Mouse (Mus musculus): ENCODE measurements around the gene Prr3. TPM values are rescaled to one million over a fixed set of nuclear protein-coding genes. Genes with fewer than 3 reads are reported as not detected.

Gene Prr3
- polyA plus RNA-seq, 1 experiment, result 15.6 TPM

- TF ChIP-seq CTCF (IDR thresholded peaks at IDR 0.05; ENCODE audit: low read depth, low read length), result no peak
- TF ChIP-seq POLR2A (IDR thresholded peaks at IDR 0.05; ENCODE audit: borderline replicate concordance, low read depth, low read length), result no peak
- peak overlapping the region; percentile 33; the same call in 1 of the 2 replicates for H3K4me3 ChIP-seq (ENCODE audit: insufficient read depth, low read length)
- H3K27ac ChIP-seq (ENCODE audit: insufficient read depth, low read depth, low read length), result peak overlapping the region; percentile 36
- peaks cover 29% of the 10 kb centered on the region for H3K4me1 ChIP-seq (ENCODE audit: control insufficient read depth, insufficient read depth, low read length)
These were observed 19.3 kb upstream of the Prr3 start for GRCm38 (mm10) chr17:35999356-35999755.

GRCm38 (mm10) chr17:35998545-35999305, 18.7 kb upstream of the Prr3 start:
- H3K4me1 ChIP-seq (ENCODE audit: control insufficient read depth, insufficient read depth, low read length), result peaks cover 29% of the 10 kb centered on the region
- H3K27ac ChIP-seq (ENCODE audit: insufficient read depth, low read depth, low read length), result peak overlapping the region; percentile 59

GRCm38 (mm10) chr17:35997713-35998510, 17.9 kb upstream of the Prr3 start:
- Histone ChIP-seq H3K4me1 (ENCODE audit: control insufficient read depth, insufficient read depth, low read length) (peaks cover 29% of the 10 kb centered on the region), H3K4me3 (ENCODE audit: insufficient read depth, low read length) (peak overlapping the region; percentile 52), H3K27ac (ENCODE audit: insufficient read depth, low read depth, low read length) (peak overlapping the region; percentile 76)
- TF ChIP-seq POLR2A (IDR thresholded peaks at IDR 0.05; ENCODE audit: borderline replicate concordance, low read depth, low read length) (no peak), CTCF (IDR thresholded peaks at IDR 0.05; ENCODE audit: low read depth, low read length) (no peak)

More at GRCm38 (mm10) chr17:35998545-35999305, 18.7 kb upstream of the Prr3 start:
- peak overlapping the region; percentile 52 for H3K4me3 ChIP-seq (ENCODE audit: insufficient read depth, low read length)
- TF ChIP-seq CTCF (IDR thresholded peaks at IDR 0.05; ENCODE audit: low read depth, low read length) (no peak), POLR2A (IDR thresholded peaks at IDR 0.05; ENCODE audit: borderline replicate concordance, low read depth, low read length) (no peak)

GRCm38 (mm10) chr17:35996949-35997348, 16.9 kb upstream of the Prr3 start:
- Histone ChIP-seq H3K27ac (ENCODE audit: insufficient read depth, low read depth, low read length) (no peak overlapping the region), H3K4me3 (ENCODE audit: insufficient read depth, low read length) (no peak overlapping the region), H3K4me1 (ENCODE audit: control insufficient read depth, insufficient read depth, low read length) (peaks cover 24% of the 10 kb centered on the region)
- TF ChIP-seq POLR2A (IDR thresholded peaks at IDR 0.05; ENCODE audit: borderline replicate concordance, low read depth, low read length) (no peak), CTCF (IDR thresholded peaks at IDR 0.05; ENCODE audit: low read depth, low read length) (peak; percentile 86)

- TF ChIP-seq CTCF (IDR thresholded peaks at IDR 0.05; ENCODE audit: low read depth, low read length) (no peak), POLR2A (IDR thresholded peaks at IDR 0.05; ENCODE audit: borderline replicate concordance, low read depth, low read length) (no peak)
- H3K27ac ChIP-seq (ENCODE audit: insufficient read depth, low read depth, low read length), result peak overlapping the region; percentile 39
- peaks cover 12% of the 10 kb centered on the region for H3K4me1 ChIP-seq (ENCODE audit: control insufficient read depth, insufficient read depth, low read length)
- H3K4me3 ChIP-seq (ENCODE audit: insufficient read depth, low read length), result peak overlapping the region; percentile 67
These were observed 14.8 kb upstream of the Prr3 start for GRCm38 (mm10) chr17:35994879-35995240.

GRCm38 (mm10) chr17:35994175-35994878, 14.3 kb upstream of the Prr3 start:
- peaks cover 8% of the 10 kb centered on the region for H3K4me1 ChIP-seq (ENCODE audit: control insufficient read depth, insufficient read depth, low read length)
- peak overlapping the region; percentile 67 for H3K4me3 ChIP-seq (ENCODE audit: insufficient read depth, low read length)
- peak overlapping the region; percentile 58 for H3K27ac ChIP-seq (ENCODE audit: insufficient read depth, low read depth, low read length)
- TF ChIP-seq CTCF (IDR thresholded peaks at IDR 0.05; ENCODE audit: low read depth, low read length), result no peak
- TF ChIP-seq POLR2A (IDR thresholded peaks at IDR 0.05; ENCODE audit: borderline replicate concordance, low read depth, low read length), result no peak

GRCm38 (mm10) chr17:35993675-35994074, 13.6 kb upstream of the Prr3 start:
- TF ChIP-seq POLR2A (IDR thresholded peaks at IDR 0.05; ENCODE audit: borderline replicate concordance, low read depth, low read length) (no peak), CTCF (IDR thresholded peaks at IDR 0.05; ENCODE audit: low read depth, low read length) (peak; percentile 87)
- H3K27ac ChIP-seq (ENCODE audit: insufficient read depth, low read depth, low read length), result no peak overlapping the region
- H3K4me3 ChIP-seq (ENCODE audit: insufficient read depth, low read length), result peak overlapping the region; percentile 19; the same call in 1 of the 2 replicates
- peaks cover 4% of the 10 kb centered on the region for H3K4me1 ChIP-seq (ENCODE audit: control insufficient read depth, insufficient read depth, low read length)

- Histone ChIP-seq H3K4me1 (ENCODE audit: control insufficient read depth, insufficient read depth, low read length) (peaks cover 4% of the 10 kb centered on the region), H3K27ac (ENCODE audit: insufficient read depth, low read depth, low read length) (no peak overlapping the region), H3K4me3 (ENCODE audit: insufficient read depth, low read length) (no peak overlapping the region)
- no peak for TF ChIP-seq CTCF (IDR thresholded peaks at IDR 0.05; ENCODE audit: low read depth, low read length)
- no peak for TF ChIP-seq POLR2A (IDR thresholded peaks at IDR 0.05; ENCODE audit: borderline replicate concordance, low read depth, low read length)
These were observed 11.7 kb upstream of the Prr3 start for GRCm38 (mm10) chr17:35991781-35992180.

- no peak overlapping the region for H3K4me3 ChIP-seq (ENCODE audit: insufficient read depth, low read length)
These were observed 1.7 kb upstream of the Prr3 start for GRCm38 (mm10) chr17:35981776-35982175.

More at GRCm38 (mm10) chr17:35981776-35982175, 1.7 kb upstream of the Prr3 start:
- Histone ChIP-seq H3K4me1 (ENCODE audit: control insufficient read depth, insufficient read depth, low read length) (peaks cover 4% of the 10 kb centered on the region), H3K27ac (ENCODE audit: insufficient read depth, low read depth, low read length) (no peak overlapping the region)
- TF ChIP-seq CTCF (IDR thresholded peaks at IDR 0.05; ENCODE audit: low read depth, low read length) (no peak), POLR2A (IDR thresholded peaks at IDR 0.05; ENCODE audit: borderline replicate concordance, low read depth, low read length) (no peak)
